Mouse (Mus musculus): Measurements from ENCODE around the gene Afmid. TPM values are rescaled to one million over a fixed set of nuclear protein-coding genes. Genes with fewer than 3 reads are reported as not detected.
A peak's percentile ranks its signal among the peaks of the same experiment; 100 is the strongest.

Gene Afmid
- 18.7 and 20.8 TPM in 2 replicates for polyA plus RNA-seq (2014; fragmentation: Nextera tagmentation; extraction: Ambion mirVana)

- Histone ChIP-seq H3K36me3 (ENCODE audit: control insufficient read depth, insufficient read depth, low read length) (peaks cover 35% of the 10 kb centered on the region), H3K9me3 (ENCODE audit: control insufficient read depth, low read length) (no peaks in the 10 kb centered on the region), H3K27me3 (ENCODE audit: control insufficient read depth, insufficient read depth, low read length) (no peaks in the 10 kb centered on the region), H3K9ac (ENCODE audit: low read length) (peak within 1 kb of the TSS; percentile 86), H3K4me1 (ENCODE audit: control insufficient read depth in 2 of 2, insufficient read depth in 2 of 2, low read length in 2 of 2) (peaks cover 59 to 84% of the 10 kb centered on the region in 2 experiments), H3K4me2 (ENCODE audit: low read length) (peak within 1 kb of the TSS; percentile 92), H3K4me3 (ENCODE audit: control insufficient read depth in 1 of 2, insufficient read depth in 1 of 2, low read depth in 1 of 2, low read length in 2 of 2) (peak within 1 kb of the TSS; percentile 56 to 71), H3K27ac (replicated peaks in 1 of 2; ENCODE audit: control insufficient read depth in 1 of 2, insufficient read depth in 1 of 2, low read depth in 2 of 2, low read length in 2 of 2) (peak within 1 kb of the TSS; percentile 83 to 97)
- under 1% methylated on average over 34 of the region's 34 CpGs for WGBS
- ATAC-seq (ENCODE audit: insufficient number of reproducible peaks, insufficient read depth, low FRiP score, low read depth): no peak
Observed at GRCm38 (mm10) chr11:117825333-117826101, at the start of gene Afmid, which contains the start of gene Tk1. TSS of gene Afmid (plus strand) at chr11:117825924. TSS of gene Tk1 (minus strand) at chr11:117826092.

GRCm38 (mm10) chr11:117776085-117776792 lies 49.5 kb upstream of the Afmid start:
- no peak for ATAC-seq (ENCODE audit: insufficient number of reproducible peaks, insufficient read depth, low FRiP score, low read depth)

GRCm38 (mm10) chr11:117777111-117777510 lies 48.6 kb upstream of the Afmid start:
- Histone ChIP-seq H3K4me2 (ENCODE audit: low read length) (no peak overlapping the region), H3K27me3 (ENCODE audit: control insufficient read depth, insufficient read depth, low read length) (no peaks in the 10 kb centered on the region), H3K4me1 (ENCODE audit: control insufficient read depth in 2 of 2, insufficient read depth in 2 of 2, low read length in 2 of 2) (peaks cover 22 to 26% of the 10 kb centered on the region in 2 experiments), H3K9me3 (ENCODE audit: control insufficient read depth, low read length) (no peaks in the 10 kb centered on the region), H3K4me3 (ENCODE audit: control insufficient read depth in 1 of 2, insufficient read depth in 1 of 2, low read depth in 1 of 2, low read length in 2 of 2) (no peak overlapping the region), H3K27ac (replicated peaks in 1 of 2; ENCODE audit: control insufficient read depth in 1 of 2, insufficient read depth in 1 of 2, low read depth in 2 of 2, low read length in 2 of 2) (no peak overlapping the region), H3K9ac (ENCODE audit: low read length) (no peak overlapping the region), H3K36me3 (ENCODE audit: control insufficient read depth, insufficient read depth, low read length) (peaks cover 64% of the 10 kb centered on the region)
- ATAC-seq (ENCODE audit: insufficient number of reproducible peaks, insufficient read depth, low FRiP score, low read depth): no peak
- WGBS: 84% methylated on average over 5 of the region's 5 CpGs

More at GRCm38 (mm10) chr11:117776085-117776792, 49.5 kb upstream of the Afmid start:
- Histone ChIP-seq H3K27me3 (ENCODE audit: control insufficient read depth, insufficient read depth, low read length) (no peaks in the 10 kb centered on the region), H3K9me3 (ENCODE audit: control insufficient read depth, low read length) (no peaks in the 10 kb centered on the region), H3K36me3 (ENCODE audit: control insufficient read depth, insufficient read depth, low read length) (peaks cover 72% of the 10 kb centered on the region), H3K27ac (replicated peaks in 1 of 2; ENCODE audit: control insufficient read depth in 1 of 2, insufficient read depth in 1 of 2, low read depth in 2 of 2, low read length in 2 of 2) (no peak overlapping the region), H3K4me3 (ENCODE audit: control insufficient read depth in 1 of 2, insufficient read depth in 1 of 2, low read depth in 1 of 2, low read length in 2 of 2) (no peak overlapping the region), H3K4me1 (ENCODE audit: control insufficient read depth in 2 of 2, insufficient read depth in 2 of 2, low read length in 2 of 2) (peaks cover 15 to 17% of the 10 kb centered on the region in 2 experiments), H3K4me2 (ENCODE audit: low read length) (no peak overlapping the region), H3K9ac (ENCODE audit: low read length) (no peak overlapping the region)
- 88% methylated on average over 14 of the region's 14 CpGs for WGBS

- ATAC-seq (ENCODE audit: insufficient number of reproducible peaks, insufficient read depth, low FRiP score, low read depth): no peak
- WGBS: 86% methylated on average over 11 of the region's 11 CpGs
- no peaks in the 10 kb centered on the region for H3K9me3 ChIP-seq (ENCODE audit: control insufficient read depth, low read length)
- H3K4me3 ChIP-seq (ENCODE audit: control insufficient read depth in 1 of 2, insufficient read depth in 1 of 2, low read depth in 1 of 2, low read length in 2 of 2): no peak overlapping the region
- 0 out of 4 replicates have a peak overlapping the region, but pooled peaks of 1 of the 2 experiments have one; percentile 94 for H3K27ac ChIP-seq (replicated peaks in 1 of 2; ENCODE audit: control insufficient read depth in 1 of 2, insufficient read depth in 1 of 2, low read depth in 2 of 2, low read length in 2 of 2)
- H3K4me2 ChIP-seq (ENCODE audit: low read length): no peak overlapping the region
- peaks cover 54% of the 10 kb centered on the region for H3K36me3 ChIP-seq (ENCODE audit: control insufficient read depth, insufficient read depth, low read length)
- H3K4me1 ChIP-seq (ENCODE audit: control insufficient read depth in 2 of 2, insufficient read depth in 2 of 2, low read length in 2 of 2): peaks cover 25 to 32% of the 10 kb centered on the region in 2 experiments
- H3K27me3 ChIP-seq (ENCODE audit: control insufficient read depth, insufficient read depth, low read length): no peaks in the 10 kb centered on the region
- H3K9ac ChIP-seq (ENCODE audit: low read length): no peak overlapping the region
Observed at GRCm38 (mm10) chr11:117778031-117778430, 47.7 kb upstream of the Afmid start.

- 57% methylated on average over 12 of the region's 12 CpGs for WGBS
- peak overlapping the region; percentile 88 to 94 for H3K27ac ChIP-seq (replicated peaks in 1 of 2; ENCODE audit: control insufficient read depth in 1 of 2, insufficient read depth in 1 of 2, low read depth in 2 of 2, low read length in 2 of 2)
- no peaks in the 10 kb centered on the region for H3K27me3 ChIP-seq (ENCODE audit: control insufficient read depth, insufficient read depth, low read length)
- ATAC-seq (ENCODE audit: insufficient number of reproducible peaks, insufficient read depth, low FRiP score, low read depth): no peak
- H3K9ac ChIP-seq (ENCODE audit: low read length): peak overlapping the region; percentile 85
- H3K4me2 ChIP-seq (ENCODE audit: low read length): peak overlapping the region; percentile 100
- no peaks in the 10 kb centered on the region for H3K9me3 ChIP-seq (ENCODE audit: control insufficient read depth, low read length)
- peaks cover 29 to 37% of the 10 kb centered on the region in 2 experiments for H3K4me1 ChIP-seq (ENCODE audit: control insufficient read depth in 2 of 2, insufficient read depth in 2 of 2, low read length in 2 of 2)
- peak overlapping the region; percentile 51 to 60 for H3K4me3 ChIP-seq (ENCODE audit: control insufficient read depth in 1 of 2, insufficient read depth in 1 of 2, low read depth in 1 of 2, low read length in 2 of 2)
- H3K36me3 ChIP-seq (ENCODE audit: control insufficient read depth, insufficient read depth, low read length): peaks cover 46% of the 10 kb centered on the region
Observed at GRCm38 (mm10) chr11:117778851-117779433, 46.8 kb upstream of the Afmid start.

GRCm38 (mm10) chr11:117779434-117780198 lies 46.1 kb upstream of the Afmid start:
- no peaks in the 10 kb centered on the region for H3K9me3 ChIP-seq (ENCODE audit: control insufficient read depth, low read length)
- peaks cover 39% of the 10 kb centered on the region for H3K36me3 ChIP-seq (ENCODE audit: control insufficient read depth, insufficient read depth, low read length)
- peak overlapping the region; percentile 51 to 60 for H3K4me3 ChIP-seq (ENCODE audit: control insufficient read depth in 1 of 2, insufficient read depth in 1 of 2, low read depth in 1 of 2, low read length in 2 of 2)
- ATAC-seq (ENCODE audit: insufficient number of reproducible peaks, insufficient read depth, low FRiP score, low read depth): peak; percentile 7; the same call in 1 of the 2 replicates
- H3K27ac ChIP-seq (replicated peaks in 1 of 2; ENCODE audit: control insufficient read depth in 1 of 2, insufficient read depth in 1 of 2, low read depth in 2 of 2, low read length in 2 of 2): peak overlapping the region; percentile 88 to 94
- H3K27me3 ChIP-seq (ENCODE audit: control insufficient read depth, insufficient read depth, low read length): no peaks in the 10 kb centered on the region
- 4% methylated on average over 38 of the region's 38 CpGs for WGBS
- peak overlapping the region; percentile 85 for H3K9ac ChIP-seq (ENCODE audit: low read length)
- peak overlapping the region; percentile 100 for H3K4me2 ChIP-seq (ENCODE audit: low read length)
- H3K4me1 ChIP-seq (ENCODE audit: control insufficient read depth in 2 of 2, insufficient read depth in 2 of 2, low read length in 2 of 2): peaks cover 29 to 37% of the 10 kb centered on the region in 2 experiments

- Histone ChIP-seq H3K27ac (replicated peaks in 1 of 2; ENCODE audit: control insufficient read depth in 1 of 2, insufficient read depth in 1 of 2, low read depth in 2 of 2, low read length in 2 of 2) (peak overlapping the region; percentile 88 to 94), H3K9ac (ENCODE audit: low read length) (peak overlapping the region; percentile 85), H3K4me2 (ENCODE audit: low read length) (peak overlapping the region; percentile 100), H3K9me3 (ENCODE audit: control insufficient read depth, low read length) (no peaks in the 10 kb centered on the region), H3K27me3 (ENCODE audit: control insufficient read depth, insufficient read depth, low read length) (no peaks in the 10 kb centered on the region), H3K36me3 (ENCODE audit: control insufficient read depth, insufficient read depth, low read length) (peaks cover 33% of the 10 kb centered on the region), H3K4me1 (ENCODE audit: control insufficient read depth in 2 of 2, insufficient read depth in 2 of 2, low read length in 2 of 2) (peaks cover 29 to 37% of the 10 kb centered on the region in 2 experiments), H3K4me3 (ENCODE audit: control insufficient read depth in 1 of 2, insufficient read depth in 1 of 2, low read depth in 1 of 2, low read length in 2 of 2) (peak overlapping the region; percentile 51 to 60)
- peak; percentile 3; the same call in 1 of the 2 replicates for ATAC-seq (ENCODE audit: insufficient number of reproducible peaks, insufficient read depth, low FRiP score, low read depth)
- WGBS: 1% methylated on average over 17 of the region's 17 CpGs
Observed at GRCm38 (mm10) chr11:117780199-117780515, 45.6 kb upstream of the Afmid start.
